Mouse (Mus musculus) myocyte (in vitro differentiated cells): Measurements from ENCODE around the gene Trmt1. TPM values are rescaled to one million over a fixed set of nuclear protein-coding genes. Genes with fewer than 3 reads are reported as not detected.

Experiments used
- H3K27me3 ChIP-seq: one replicate; pipeline ENCODE4 v1.6.1; 2011; ENCODE audit not compliant: control insufficient read depth, insufficient read depth, insufficient read length
- H3K36me3 ChIP-seq: one replicate; pipeline ENCODE4 v1.6.1; 2011; ENCODE audit not compliant: control insufficient read depth, insufficient read depth
- H3K4me2 ChIP-seq: one replicate; pipeline ENCODE4 v1.6.1; 2011; ENCODE audit warnings: low read depth, control low read depth
- H3K4me3 ChIP-seq: one replicate; pipeline ENCODE4 v1.5.1; 2011; ENCODE audit warnings: mild to moderate bottlenecking, control low read depth, moderate library complexity
- H3K79me2 ChIP-seq: one replicate; pipeline ENCODE4 v1.6.1; 2011; ENCODE audit not compliant: control insufficient read depth, insufficient read depth
- H3ac ChIP-seq: one replicate; pipeline ENCODE4 v1.6.1; 2011; ENCODE audit not compliant: control insufficient read depth, insufficient read length
- CEBPB ChIP-seq: IDR thresholded peaks from 2 replicates; pipeline ENCODE4 v1.6.1; 2011; ENCODE audit warnings: mild to moderate bottlenecking, moderate library complexity; ENCODE audit not compliant: poor library complexity, insufficient read depth, severe bottlenecking
- E2F4 ChIP-seq: IDR thresholded peaks from one replicate; pipeline ENCODE4 v1.6.1; 2011; ENCODE audit warnings: mild to moderate bottlenecking, control low read depth, moderate library complexity; ENCODE audit not compliant: insufficient read depth
- MAX ChIP-seq: IDR thresholded peaks from one replicate; pipeline ENCODE4 v1.6.1; 2011; ENCODE audit warnings: low read depth, mild to moderate bottlenecking, control low read depth
- MYOD1 ChIP-seq, 3 experiments: IDR thresholded peaks; one replicate each; pipeline ENCODE4 v1.6.1; 2011; ENCODE audit warnings: control low read depth in 2 of 3, low read depth in 2 of 3, mild to moderate bottlenecking in 2 of 3, moderate library complexity in 1 of 3; ENCODE audit not compliant: insufficient read length in 2 of 3, control insufficient read depth in 1 of 3
- MYOG ChIP-seq, 3 experiments: IDR thresholded peaks; one replicate each; pipeline ENCODE4 v1.6.1; 2011; ENCODE audit warnings: control low read depth in 2 of 3, low read depth in 2 of 3, mild to moderate bottlenecking in 2 of 3; ENCODE audit not compliant: insufficient read length in 2 of 3, control insufficient read depth in 1 of 3, insufficient read depth in 1 of 3
- POLR2A ChIP-seq: IDR thresholded peaks from one replicate; pipeline ENCODE4 v1.6.1; 2011; ENCODE audit warnings: low read depth, mild to moderate bottlenecking, control low read depth, moderate library complexity; ENCODE audit not compliant: insufficient read length
- POLR2AphosphoS2 ChIP-seq: IDR thresholded peaks from one replicate; pipeline ENCODE4 v1.6.1; 2011; ENCODE audit warnings: low read depth, control low read depth; ENCODE audit not compliant: insufficient read length
- REST ChIP-seq: IDR thresholded peaks from one replicate; pipeline ENCODE4 v1.6.1; 2011; ENCODE audit warnings: mild to moderate bottlenecking, control low read depth, moderate library complexity; ENCODE audit not compliant: insufficient read depth, insufficient read length
- SRF ChIP-seq: IDR thresholded peaks from one replicate; pipeline ENCODE4 v1.6.1; 2011; ENCODE audit warnings: low read depth; ENCODE audit not compliant: control insufficient read depth, insufficient read length
- TCF12 ChIP-seq: IDR thresholded peaks from one replicate; pipeline ENCODE4 v1.6.1; 2011; ENCODE audit warnings: mild to moderate bottlenecking, control low read depth; ENCODE audit not compliant: poor library complexity, insufficient read depth, severe bottlenecking
- TCF3 ChIP-seq: IDR thresholded peaks from one replicate; pipeline ENCODE4 v1.6.1; 2011; ENCODE audit warnings: low read depth, control low read depth; ENCODE audit not compliant: insufficient read length
- USF1 ChIP-seq: IDR thresholded peaks from one replicate; pipeline ENCODE4 v1.6.1; 2011; ENCODE audit warnings: low read depth, mild to moderate bottlenecking, control low read depth, moderate library complexity
- polyA plus RNA-seq: library from polyadenylated mRNA; unstranded; fragments of >200 nt; fragmentation: generic; extraction: Trizol; gene quantifications from one replicate; pipeline ENCODE4 v1.2.1, GENCODE M21; 2012; ENCODE audit warnings: missing spikeins

Trmt1 gene
- polyA plus RNA-seq, 1 experiment: 94.4 TPM

GRCm38 (mm10) chr8:84640010-84640588, 46.0 kb upstream of the Trmt1 start:
- TF ChIP-seq USF1: no peak
- no peak for TF ChIP-seq TCF3
- TF ChIP-seq MYOG (IDR thresholded peaks at IDR 0.05; ENCODE audit: control insufficient read depth in 1 of 3, insufficient read depth in 1 of 3, insufficient read length in 2 of 3, low read depth in 2 of 3): no peak
- peak overlapping the region; percentile 32 for H3K4me3 ChIP-seq

GRCm38 (mm10) chr8:84640617-84641294, 45.4 kb upstream of the Trmt1 start:
- no peaks in the 10 kb centered on the region for H3K36me3 ChIP-seq
- TF ChIP-seq TCF12: no peak
- TF ChIP-seq REST: no peak
- no peak for TF ChIP-seq CEBPB
- TF ChIP-seq MYOD1 (IDR thresholded peaks at IDR 0.05; ENCODE audit: control insufficient read depth in 1 of 3, insufficient read length in 2 of 3, low read depth in 2 of 3): no peak
- TF ChIP-seq SRF: no peak
- no peak for TF ChIP-seq MAX
- no peak for TF ChIP-seq TCF3
- TF ChIP-seq POLR2AphosphoS2: no peak
- no peak for TF ChIP-seq USF1
- no peak for TF ChIP-seq POLR2A
- H3ac ChIP-seq: no peak overlapping the region
- H3K79me2 ChIP-seq: no peaks in the 10 kb centered on the region
- no peak overlapping the region for H3K4me2 ChIP-seq
- no peaks in the 10 kb centered on the region for H3K27me3 ChIP-seq
- H3K4me3 ChIP-seq: no peak overlapping the region

More at GRCm38 (mm10) chr8:84640010-84640588, 46.0 kb upstream of the Trmt1 start:
- Histone ChIP-seq H3K79me2 (no peaks in the 10 kb centered on the region), H3K36me3 (no peaks in the 10 kb centered on the region), H3ac (no peak overlapping the region), H3K27me3 (no peaks in the 10 kb centered on the region), H3K4me2 (peak overlapping the region; percentile 88)

- Histone ChIP-seq H3K36me3 (no peaks in the 10 kb centered on the region), H3ac (no peak overlapping the region), H3K79me2 (no peaks in the 10 kb centered on the region), H3K4me3 (no peak overlapping the region), H3K4me2 (peak overlapping the region; percentile 49), H3K27me3 (no peaks in the 10 kb centered on the region)
- no peak for TF ChIP-seq E2F4
Observed at GRCm38 (mm10) chr8:84641578-84642361, 44.3 kb upstream of the Trmt1 start.

GRCm38 (mm10) chr8:84643019-84643418, 43.1 kb upstream of the Trmt1 start:
- no peak overlapping the region for H3K4me3 ChIP-seq
- H3K79me2 ChIP-seq: no peaks in the 10 kb centered on the region
- TF ChIP-seq POLR2AphosphoS2 (no peak), SRF (no peak), TCF12 (no peak), POLR2A (no peak), E2F4 (no peak), TCF3 (no peak)
- no peaks in the 10 kb centered on the region for H3K36me3 ChIP-seq
- H3ac ChIP-seq: no peak overlapping the region
- no peaks in the 10 kb centered on the region for H3K27me3 ChIP-seq
- peak overlapping the region; percentile 49 for H3K4me2 ChIP-seq

GRCm38 (mm10) chr8:84646800-84647199, 39.3 kb upstream of the Trmt1 start:
- H3ac ChIP-seq: no peak overlapping the region
- no peak overlapping the region for H3K4me2 ChIP-seq
- H3K27me3 ChIP-seq: no peaks in the 10 kb centered on the region
- TF ChIP-seq MYOG (IDR thresholded peaks at IDR 0.05; ENCODE audit: control insufficient read depth in 1 of 3, insufficient read depth in 1 of 3, insufficient read length in 2 of 3, low read depth in 2 of 3): no peak
- no peak for TF ChIP-seq CEBPB
- H3K4me3 ChIP-seq: no peak overlapping the region
- H3K79me2 ChIP-seq: no peaks in the 10 kb centered on the region
- H3K36me3 ChIP-seq: no peaks in the 10 kb centered on the region
